Mouse (Mus musculus): ENCODE measurements at regions not wholly inside any gene's neighbourhood (a gene's known extent, or its start where the extent isn't known, plus 50 kb on each side); places are given as distances from the start of the nearest gene placed in this dataset.

DNA sequence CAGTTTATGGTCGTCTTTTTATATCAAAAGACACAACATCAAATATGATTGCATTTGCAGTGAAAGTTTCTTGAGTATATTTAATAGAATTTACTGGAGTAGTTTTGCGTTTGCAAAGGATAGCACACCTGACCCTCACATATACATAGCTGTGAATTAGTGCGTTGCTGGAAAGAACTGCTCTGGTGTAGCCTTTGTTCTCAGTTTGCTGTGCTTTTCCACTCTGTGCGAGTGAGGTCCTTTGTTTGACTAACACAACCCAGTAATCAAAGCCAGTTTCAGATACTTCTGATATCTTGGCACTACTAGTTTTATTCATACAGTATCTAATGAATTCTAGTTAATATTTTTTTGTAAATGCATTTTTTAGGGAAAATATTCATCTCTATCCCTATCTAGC is 84.7 kb downstream of the Trim52 start:
- Histone ChIP-seq H3K36me3 (ENCODE audit: control insufficient read depth, insufficient read depth, low read length) (no peaks in the 10 kb centered on the region), H3K4me2 (ENCODE audit: low read depth, low read length) (no peak overlapping the region), H3K27me3 (ENCODE audit: control insufficient read depth, insufficient read depth, low read depth, low read length) (no peaks in the 10 kb centered on the region), H3K9ac (ENCODE audit: low read length) (no peak overlapping the region), H3K9me3 (ENCODE audit: control insufficient read depth, low read length) (no peaks in the 10 kb centered on the region), H3K27ac (ENCODE audit: low read length) (no peak overlapping the region), H3K4me1 (replicated peaks; ENCODE audit: control insufficient read depth, insufficient read depth, low read length) (no peaks in the 10 kb centered on the region), H3K4me3 (ENCODE audit: low read length) (no peak overlapping the region)
- 65% methylated on average over 4 of the region's 4 CpGs for WGBS
- no peak for ATAC-seq (ENCODE audit: low read depth)

DNA sequence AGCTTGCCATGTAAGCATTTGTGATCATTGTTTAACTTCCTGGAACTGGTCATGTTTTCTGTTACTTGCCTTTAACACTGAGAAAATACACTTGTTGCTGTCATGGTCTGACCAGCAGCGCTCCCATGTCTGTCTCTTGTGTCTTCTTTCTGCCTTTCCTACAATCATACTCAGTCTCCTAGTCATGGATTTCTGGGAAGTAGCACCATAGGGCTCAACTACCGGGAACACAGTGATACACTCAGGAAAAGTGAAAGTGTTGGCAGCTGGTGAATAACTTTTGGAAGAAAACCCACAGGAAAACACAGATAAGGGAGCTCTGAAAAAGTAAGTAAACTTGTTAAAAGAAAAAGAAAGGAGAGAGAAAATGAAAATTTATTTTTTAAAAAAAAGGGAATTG is 87.6 kb downstream of the Trim52 start:
- H3K4me3 ChIP-seq (ENCODE audit: low read length) = no peak overlapping the region
- H3K36me3 ChIP-seq (ENCODE audit: control insufficient read depth, insufficient read depth, low read length) = no peaks in the 10 kb centered on the region
- H3K27ac ChIP-seq (ENCODE audit: low read length) = no peak overlapping the region
- no peaks in the 10 kb centered on the region for H3K9me3 ChIP-seq (ENCODE audit: control insufficient read depth, low read length)
- ATAC-seq (ENCODE audit: low read depth) = no peak
- H3K27me3 ChIP-seq (ENCODE audit: control insufficient read depth, insufficient read depth, low read depth, low read length) = no peaks in the 10 kb centered on the region
- H3K4me1 ChIP-seq (replicated peaks; ENCODE audit: control insufficient read depth, insufficient read depth, low read length) = no peaks in the 10 kb centered on the region
- H3K9ac ChIP-seq (ENCODE audit: low read length) = no peak overlapping the region
- no peak overlapping the region for H3K4me2 ChIP-seq (ENCODE audit: low read depth, low read length)
- 52% methylated on average over 2 of the region's 2 CpGs for WGBS

DNA sequence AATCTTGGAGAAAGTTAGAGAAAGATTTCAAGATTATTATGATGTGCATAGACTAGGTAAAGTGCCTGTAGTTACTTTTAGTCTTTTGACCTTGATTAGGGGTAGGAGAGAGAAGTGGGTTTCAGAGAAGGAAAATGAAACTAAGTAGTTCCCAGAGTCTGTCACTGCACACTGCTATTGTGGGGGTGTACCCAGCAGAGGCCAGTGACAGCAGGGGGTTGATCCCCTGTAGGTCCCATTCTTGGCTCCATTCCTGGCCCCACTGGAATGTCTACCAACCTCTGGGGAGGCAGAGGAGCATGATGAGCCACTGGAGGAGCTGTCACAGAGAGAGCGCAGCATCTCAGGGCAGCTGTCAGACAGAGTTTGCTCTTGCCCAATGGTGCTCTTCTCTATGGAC is 88.1 kb downstream of the Trim52 start:
- Histone ChIP-seq H3K9me3 (ENCODE audit: control insufficient read depth, low read length) (no peaks in the 10 kb centered on the region), H3K4me3 (ENCODE audit: low read length) (no peak overlapping the region), H3K36me3 (ENCODE audit: control insufficient read depth, insufficient read depth, low read length) (no peaks in the 10 kb centered on the region), H3K4me1 (replicated peaks; ENCODE audit: control insufficient read depth, insufficient read depth, low read length) (no peaks in the 10 kb centered on the region), H3K4me2 (ENCODE audit: low read depth, low read length) (no peak overlapping the region), H3K27me3 (ENCODE audit: control insufficient read depth, insufficient read depth, low read depth, low read length) (no peaks in the 10 kb centered on the region), H3K9ac (ENCODE audit: low read length) (no peak overlapping the region), H3K27ac (ENCODE audit: low read length) (no peak overlapping the region)
- WGBS = 75% methylated on average over 1 of the region's 1 CpGs
- ATAC-seq (ENCODE audit: low read depth) = no peak

DNA sequence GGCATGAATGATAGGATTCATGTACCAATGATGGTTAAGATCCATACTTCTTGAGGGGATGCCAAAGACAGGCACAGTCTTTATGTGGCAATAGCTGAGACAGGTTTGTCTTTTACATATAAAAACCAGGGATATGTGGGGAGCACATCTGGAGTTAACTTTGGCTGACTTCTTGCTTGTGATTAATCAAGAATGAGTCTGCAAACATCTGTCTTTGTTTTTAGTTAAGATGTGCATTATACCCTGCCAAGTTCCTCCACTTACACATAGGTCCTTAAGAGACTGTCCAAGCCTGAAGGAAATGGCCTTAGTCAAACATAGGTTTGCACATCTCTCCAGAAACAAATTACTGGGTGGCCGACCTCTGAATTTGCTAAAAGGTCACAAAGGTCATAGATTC is 91.8 kb downstream of the Trim52 start:
- Histone ChIP-seq H3K9ac (ENCODE audit: low read length) (no peak overlapping the region), H3K36me3 (ENCODE audit: control insufficient read depth, insufficient read depth, low read length) (no peaks in the 10 kb centered on the region), H3K4me1 (replicated peaks; ENCODE audit: control insufficient read depth, insufficient read depth, low read length) (peaks cover 3% of the 10 kb centered on the region; the same call in 1 of the 2 replicates), H3K4me2 (ENCODE audit: low read depth, low read length) (no peak overlapping the region), H3K4me3 (ENCODE audit: low read length) (no peak overlapping the region), H3K27me3 (ENCODE audit: control insufficient read depth, insufficient read depth, low read depth, low read length) (no peaks in the 10 kb centered on the region), H3K27ac (ENCODE audit: low read length) (no peak overlapping the region), H3K9me3 (ENCODE audit: control insufficient read depth, low read length) (no peaks in the 10 kb centered on the region)
- no peak for ATAC-seq (ENCODE audit: low read depth)
- WGBS = 25% methylated on average over 1 of the region's 1 CpGs

GRCm38 (mm10) chr14:106199109-106199508 is 93.1 kb downstream of the Trim52 start:
- no peaks in the 10 kb centered on the region for H3K36me3 ChIP-seq (ENCODE audit: control insufficient read depth, insufficient read depth, low read length)
- no peak overlapping the region for H3K4me2 ChIP-seq (ENCODE audit: low read depth, low read length)
- H3K4me1 ChIP-seq (replicated peaks; ENCODE audit: control insufficient read depth, insufficient read depth, low read length) = peaks cover 3% of the 10 kb centered on the region; the same call in 1 of the 2 replicates
- no peaks in the 10 kb centered on the region for H3K9me3 ChIP-seq (ENCODE audit: control insufficient read depth, low read length)
- no peak overlapping the region for H3K9ac ChIP-seq (ENCODE audit: low read length)
- H3K27ac ChIP-seq (ENCODE audit: low read length) = no peak overlapping the region
- WGBS = 41% methylated on average over 2 of the region's 2 CpGs
- H3K4me3 ChIP-seq (ENCODE audit: low read length) = no peak overlapping the region
- ATAC-seq (ENCODE audit: low read depth) = no peak
- H3K27me3 ChIP-seq (ENCODE audit: control insufficient read depth, insufficient read depth, low read depth, low read length) = no peaks in the 10 kb centered on the region

DNA sequence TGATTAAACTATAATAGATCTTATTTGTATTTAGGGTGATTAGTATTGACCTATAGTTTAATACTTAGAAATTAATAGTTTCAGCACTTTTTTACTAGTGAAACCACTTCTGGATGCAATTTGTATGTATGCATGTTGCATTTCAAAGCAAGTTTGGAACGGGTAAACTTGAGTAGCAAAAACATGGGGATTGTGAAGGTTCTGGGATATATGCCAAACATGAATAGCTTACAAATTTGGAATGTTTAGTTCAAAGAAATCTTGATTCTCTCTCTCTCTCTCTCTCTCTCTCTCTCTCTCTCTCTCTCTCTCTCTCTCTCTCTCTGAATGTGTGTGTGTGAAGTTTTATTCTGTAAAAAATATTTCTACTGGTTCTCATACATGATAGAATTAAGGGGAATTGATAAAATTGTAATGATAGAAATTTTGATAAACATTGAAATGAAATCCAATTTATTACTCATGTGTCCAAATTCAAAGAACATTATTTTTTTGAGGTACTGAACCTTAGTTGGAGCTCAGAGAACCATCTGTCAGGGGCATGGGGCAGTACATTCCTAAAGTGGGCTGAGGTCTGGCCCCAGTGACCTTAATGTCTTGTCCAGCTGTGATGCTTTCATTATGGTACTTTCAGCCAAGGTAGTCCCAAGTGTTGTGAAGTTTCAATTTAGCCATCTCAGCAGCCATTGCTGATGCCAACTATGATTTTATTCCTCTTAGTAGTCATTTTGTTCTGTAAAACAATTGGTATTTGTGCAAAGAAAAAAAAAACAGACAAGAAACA is 93.7 kb downstream of the Trim52 start:
- Histone ChIP-seq H3K9ac (ENCODE audit: low read length) (no peak overlapping the region), H3K9me3 (ENCODE audit: control insufficient read depth, low read length) (no peaks in the 10 kb centered on the region), H3K27me3 (ENCODE audit: control insufficient read depth, insufficient read depth, low read depth, low read length) (no peaks in the 10 kb centered on the region), H3K36me3 (ENCODE audit: control insufficient read depth, insufficient read depth, low read length) (no peaks in the 10 kb centered on the region), H3K4me1 (replicated peaks; ENCODE audit: control insufficient read depth, insufficient read depth, low read length) (peaks cover 3% of the 10 kb centered on the region; the same call in 1 of the 2 replicates), H3K4me3 (ENCODE audit: low read length) (no peak overlapping the region), H3K27ac (ENCODE audit: low read length) (no peak overlapping the region), H3K4me2 (ENCODE audit: low read depth, low read length) (no peak overlapping the region)
- 14% methylated on average over 1 of the region's 1 CpGs for WGBS
- no peak for ATAC-seq (ENCODE audit: low read depth)

- no peak overlapping the region for H3K27ac ChIP-seq (ENCODE audit: low read length)
- no peaks in the 10 kb centered on the region for H3K9me3 ChIP-seq (ENCODE audit: control insufficient read depth, low read length)
- H3K27me3 ChIP-seq (ENCODE audit: control insufficient read depth, insufficient read depth, low read depth, low read length) = no peaks in the 10 kb centered on the region
- H3K36me3 ChIP-seq (ENCODE audit: control insufficient read depth, insufficient read depth, low read length) = no peaks in the 10 kb centered on the region
- no peak overlapping the region for H3K4me3 ChIP-seq (ENCODE audit: low read length)
- no peak overlapping the region for H3K4me2 ChIP-seq (ENCODE audit: low read depth, low read length)
- H3K9ac ChIP-seq (ENCODE audit: low read length) = no peak overlapping the region
- WGBS = 39% methylated on average over 2 of the region's 2 CpGs
- ATAC-seq (ENCODE audit: low read depth) = no peak
- no peaks in the 10 kb centered on the region for H3K4me1 ChIP-seq (replicated peaks; ENCODE audit: control insufficient read depth, insufficient read depth, low read length)
Measured at GRCm38 (mm10) chr14:106211062-106211461, 105.1 kb downstream of the Trim52 start.

DNA sequence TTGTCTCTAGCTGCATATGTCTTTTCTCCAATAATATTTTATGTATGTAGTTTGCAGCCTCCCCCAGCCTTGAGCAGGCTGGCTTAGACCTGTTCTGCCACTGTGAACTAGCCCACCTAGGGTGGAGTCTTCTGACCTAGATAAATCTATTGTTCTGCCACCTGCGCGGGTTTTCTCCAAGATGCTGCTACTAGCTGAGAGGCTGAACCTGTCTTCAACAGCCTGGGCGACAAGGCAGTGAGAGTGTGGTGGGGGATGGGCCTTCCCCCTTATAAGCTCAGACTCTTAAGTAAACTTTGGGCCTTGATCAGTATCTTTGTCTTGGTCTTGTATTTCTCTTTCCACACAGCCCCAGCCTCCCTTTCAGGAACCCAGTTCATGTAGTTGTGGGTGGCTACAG is 111.7 kb downstream of the Trim52 start:
- no peaks in the 10 kb centered on the region for H3K27me3 ChIP-seq (ENCODE audit: control insufficient read depth, insufficient read depth, low read depth, low read length)
- no peaks in the 10 kb centered on the region for H3K9me3 ChIP-seq (ENCODE audit: control insufficient read depth, low read length)
- H3K9ac ChIP-seq (ENCODE audit: low read length) = no peak overlapping the region
- H3K27ac ChIP-seq (ENCODE audit: low read length) = no peak overlapping the region
- 62% methylated on average over 3 of the region's 3 CpGs for WGBS
- H3K4me3 ChIP-seq (ENCODE audit: low read length) = no peak overlapping the region
- H3K4me2 ChIP-seq (ENCODE audit: low read depth, low read length) = no peak overlapping the region
- no peak for ATAC-seq (ENCODE audit: low read depth)
- no peaks in the 10 kb centered on the region for H3K4me1 ChIP-seq (replicated peaks; ENCODE audit: control insufficient read depth, insufficient read depth, low read length)
- no peaks in the 10 kb centered on the region for H3K36me3 ChIP-seq (ENCODE audit: control insufficient read depth, insufficient read depth, low read length)

GRCm38 (mm10) chr14:106219293-106219797 is 113.3 kb downstream of the Trim52 start:
- Histone ChIP-seq H3K27me3 (ENCODE audit: control insufficient read depth, insufficient read depth, low read depth, low read length) (no peaks in the 10 kb centered on the region), H3K36me3 (ENCODE audit: control insufficient read depth, insufficient read depth, low read length) (no peaks in the 10 kb centered on the region), H3K27ac (ENCODE audit: low read length) (no peak overlapping the region), H3K4me1 (replicated peaks; ENCODE audit: control insufficient read depth, insufficient read depth, low read length) (no peaks in the 10 kb centered on the region), H3K4me2 (ENCODE audit: low read depth, low read length) (no peak overlapping the region), H3K4me3 (ENCODE audit: low read length) (no peak overlapping the region), H3K9me3 (ENCODE audit: control insufficient read depth, low read length) (no peaks in the 10 kb centered on the region), H3K9ac (ENCODE audit: low read length) (no peak overlapping the region)
- ATAC-seq (ENCODE audit: low read depth) = no peak
- 71% methylated on average over 5 of the region's 5 CpGs for WGBS
